Mouse (Mus musculus): ENCODE results near the gene Crtc3. TPM values are rescaled to one million over a fixed set of nuclear protein-coding genes. Genes with fewer than 3 reads are reported as not detected.

The Crtc3 gene
- polyA plus RNA-seq, 1 experiment from 2014 or later, result 4.1 TPM

GRCm38 (mm10) chr7:80626943-80627342, 61.7 kb downstream of the Crtc3 start:
- Histone ChIP-seq H3K4me2 (ENCODE audit: low read depth, low read length) (no peak overlapping the region), H3K4me3 (ENCODE audit: low read depth, low read length) (no peak overlapping the region), H3K9ac (replicated peaks) (no peak overlapping the region), H3K4me1 (ENCODE audit: insufficient read depth) (peaks cover 31% of the 10 kb centered on the region), H3K27ac (ENCODE audit: low read depth) (no peak overlapping the region), H3K36me3 (replicated peaks; ENCODE audit: insufficient read depth, low read length) (peaks cover 4% of the 10 kb centered on the region; the same call in 1 of the 2 replicates), H3K27me3 (ENCODE audit: insufficient read depth, low read length) (no peaks in the 10 kb centered on the region), H3K9me3 (ENCODE audit: low read length) (no peaks in the 10 kb centered on the region)
- TF ChIP-seq EP300 (IDR thresholded peaks at IDR 0.05; ENCODE audit: low read depth) (no peak), CTCF (IDR thresholded peaks at IDR 0.05; ENCODE audit: low read depth) (no peak)
- WGBS (ENCODE audit: insufficient replicate concordance), result 80% methylated on average over 5 of the region's 5 CpGs
- no peak for DNase-seq
- no peak for ATAC-seq

DNA sequence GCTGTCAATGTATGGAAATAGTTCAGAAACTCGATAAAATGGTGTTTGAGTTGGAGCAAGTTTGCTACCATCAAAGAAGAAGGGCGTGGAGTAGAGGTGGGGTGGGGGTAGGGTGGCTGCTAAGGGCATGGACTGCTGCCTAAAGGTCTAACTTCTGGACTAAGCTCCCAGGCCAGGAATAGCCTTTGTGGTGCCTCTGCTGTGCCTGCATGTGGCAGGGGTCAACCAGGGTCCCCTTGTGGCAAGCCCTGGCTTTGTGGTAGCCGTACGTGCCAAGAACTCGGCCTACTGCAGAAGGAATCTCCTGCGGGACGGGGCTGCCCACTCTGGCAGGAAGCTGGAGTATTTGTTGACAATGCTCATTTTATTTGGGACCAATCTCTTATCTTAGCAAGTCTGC, 62.8 kb downstream of the Crtc3 start:
- Histone ChIP-seq H3K4me2 (ENCODE audit: low read depth, low read length) (no peak overlapping the region), H3K27me3 (ENCODE audit: insufficient read depth, low read length) (no peaks in the 10 kb centered on the region), H3K9ac (replicated peaks) (no peak overlapping the region), H3K9me3 (ENCODE audit: low read length) (no peaks in the 10 kb centered on the region), H3K27ac (ENCODE audit: low read depth) (no peak overlapping the region), H3K4me1 (ENCODE audit: insufficient read depth) (peaks cover 21% of the 10 kb centered on the region), H3K4me3 (ENCODE audit: low read depth, low read length) (no peak overlapping the region), H3K36me3 (replicated peaks; ENCODE audit: insufficient read depth, low read length) (peaks cover 4% of the 10 kb centered on the region; the same call in 1 of the 2 replicates)
- WGBS (ENCODE audit: insufficient replicate concordance), result 77% methylated on average over 7 of the region's 7 CpGs
- TF ChIP-seq CTCF (IDR thresholded peaks at IDR 0.05; ENCODE audit: low read depth), result no peak
- TF ChIP-seq EP300 (IDR thresholded peaks at IDR 0.05; ENCODE audit: low read depth), result no peak
- ATAC-seq (no peak), DNase-seq (no peak)

- Histone ChIP-seq H3K4me2 (ENCODE audit: low read depth, low read length) (no peak overlapping the region), H3K27ac (ENCODE audit: low read depth) (no peak overlapping the region), H3K9me3 (ENCODE audit: low read length) (no peaks in the 10 kb centered on the region), H3K36me3 (replicated peaks; ENCODE audit: insufficient read depth, low read length) (peaks cover 4% of the 10 kb centered on the region; the same call in 1 of the 2 replicates), H3K4me3 (ENCODE audit: low read depth, low read length) (no peak overlapping the region), H3K27me3 (ENCODE audit: insufficient read depth, low read length) (no peaks in the 10 kb centered on the region), H3K4me1 (ENCODE audit: insufficient read depth) (peaks cover 10% of the 10 kb centered on the region), H3K9ac (replicated peaks) (no peak overlapping the region)
- ATAC-seq (no peak), DNase-seq (no peak)
- no peak for TF ChIP-seq CTCF (IDR thresholded peaks at IDR 0.05; ENCODE audit: low read depth)
- TF ChIP-seq EP300 (IDR thresholded peaks at IDR 0.05; ENCODE audit: low read depth), result no peak
- WGBS (ENCODE audit: insufficient replicate concordance), result 87% methylated on average over 5 of the region's 5 CpGs
Observed at GRCm38 (mm10) chr7:80623276-80623675, 65.4 kb downstream of the Crtc3 start.

GRCm38 (mm10) chr7:80616096-80616495, 72.6 kb downstream of the Crtc3 start:
- Histone ChIP-seq H3K4me2 (ENCODE audit: low read depth, low read length) (no peak overlapping the region), H3K36me3 (replicated peaks; ENCODE audit: insufficient read depth, low read length) (peaks cover 4% of the 10 kb centered on the region; the same call in 1 of the 2 replicates), H3K4me3 (ENCODE audit: low read depth, low read length) (no peak overlapping the region), H3K4me1 (ENCODE audit: insufficient read depth) (no peaks in the 10 kb centered on the region), H3K27me3 (ENCODE audit: insufficient read depth, low read length) (no peaks in the 10 kb centered on the region), H3K27ac (ENCODE audit: low read depth) (no peak overlapping the region), H3K9ac (replicated peaks) (no peak overlapping the region), H3K9me3 (ENCODE audit: low read length) (no peaks in the 10 kb centered on the region)
- TF ChIP-seq CTCF (IDR thresholded peaks at IDR 0.05; ENCODE audit: low read depth) (peak; percentile 30), EP300 (IDR thresholded peaks at IDR 0.05; ENCODE audit: low read depth) (no peak)
- WGBS (ENCODE audit: insufficient replicate concordance), result 53% methylated on average over 9 of the region's 9 CpGs
- DNase-seq (no peak), ATAC-seq (no peak)

DNA sequence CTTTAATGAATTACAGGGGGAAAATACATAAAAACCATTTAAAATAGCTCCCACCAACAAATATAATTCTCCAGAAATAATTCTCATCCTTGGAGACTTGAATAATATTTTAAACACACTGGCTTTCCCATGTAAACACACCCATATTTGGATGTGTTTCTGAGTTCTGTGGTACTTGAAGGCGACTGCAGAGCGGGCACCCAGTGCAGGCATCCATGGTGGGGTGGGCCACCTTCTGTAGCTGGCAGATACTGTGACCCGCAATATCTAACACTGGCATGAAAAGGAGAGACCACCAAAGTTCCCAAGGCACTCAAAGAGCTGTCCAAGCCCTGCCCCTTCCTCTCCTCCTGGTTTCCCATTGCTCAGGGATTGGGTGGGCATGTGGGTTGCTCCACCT, 74.6 kb downstream of the Crtc3 start:
- 91% methylated on average over 3 of the region's 3 CpGs for WGBS (ENCODE audit: insufficient replicate concordance)
- H3K9ac ChIP-seq (replicated peaks), result no peak overlapping the region
- no peak overlapping the region for H3K27ac ChIP-seq (ENCODE audit: low read depth)
- ATAC-seq (no peak), DNase-seq (no peak)
- no peaks in the 10 kb centered on the region for H3K9me3 ChIP-seq (ENCODE audit: low read length)
- no peak overlapping the region for H3K4me3 ChIP-seq (ENCODE audit: low read depth, low read length)
- peaks cover 14% of the 10 kb centered on the region for H3K36me3 ChIP-seq (replicated peaks; ENCODE audit: insufficient read depth, low read length)
- H3K4me1 ChIP-seq (ENCODE audit: insufficient read depth), result no peaks in the 10 kb centered on the region
- TF ChIP-seq CTCF (IDR thresholded peaks at IDR 0.05; ENCODE audit: low read depth), result no peak
- TF ChIP-seq EP300 (IDR thresholded peaks at IDR 0.05; ENCODE audit: low read depth), result no peak
- H3K27me3 ChIP-seq (ENCODE audit: insufficient read depth, low read length), result no peaks in the 10 kb centered on the region
- no peak overlapping the region for H3K4me2 ChIP-seq (ENCODE audit: low read depth, low read length)

GRCm38 (mm10) chr7:80612191-80612787, 76.4 kb downstream of the Crtc3 start:
- Histone ChIP-seq H3K4me2 (ENCODE audit: low read depth, low read length) (no peak overlapping the region), H3K4me1 (ENCODE audit: insufficient read depth) (no peaks in the 10 kb centered on the region), H3K36me3 (replicated peaks; ENCODE audit: insufficient read depth, low read length) (peaks cover 17% of the 10 kb centered on the region), H3K9ac (replicated peaks) (no peak overlapping the region), H3K9me3 (ENCODE audit: low read length) (no peaks in the 10 kb centered on the region), H3K27me3 (ENCODE audit: insufficient read depth, low read length) (no peaks in the 10 kb centered on the region), H3K27ac (ENCODE audit: low read depth) (no peak overlapping the region), H3K4me3 (ENCODE audit: low read depth, low read length) (no peak overlapping the region)
- TF ChIP-seq EP300 (IDR thresholded peaks at IDR 0.05; ENCODE audit: low read depth) (no peak), CTCF (IDR thresholded peaks at IDR 0.05; ENCODE audit: low read depth) (no peak)
- DNase-seq (no peak), ATAC-seq (no peak)
- 63% methylated on average over 11 of the region's 11 CpGs for WGBS (ENCODE audit: insufficient replicate concordance)

All from liver, postnatal 0 days (tissue).